Mouse (Mus musculus) embryonic fibroblast, embryonic 13.5 days (primary cell): ENCODE data around the gene Gabra4. TPM values are rescaled to one million over a fixed set of nuclear protein-coding genes. Genes with fewer than 3 reads are reported as not detected.

Source experiments
- H3K27ac ChIP-seq: 2 replicates; pipeline ENCODE4 v1.5.1; 2012; ENCODE audit warnings: low read length, control low read depth, inconsistent platforms; ENCODE audit not compliant: insufficient read depth
- H3K4me1 ChIP-seq: 2 replicates; pipeline ENCODE4 v1.6.1; 2011; ENCODE audit warnings: low read length; ENCODE audit not compliant: control insufficient read depth, insufficient read depth
- H3K4me3 ChIP-seq: 2 replicates; pipeline ENCODE4 v1.5.1; 2011; ENCODE audit warnings: mild to moderate bottlenecking, control low read depth, low read length; ENCODE audit not compliant: insufficient read depth
- CTCF ChIP-seq: IDR thresholded peaks from 2 replicates; pipeline ENCODE4 v1.5.1; 2011; ENCODE audit warnings: mild to moderate bottlenecking, control low read depth, low read length, moderate library complexity, borderline replicate concordance; ENCODE audit not compliant: insufficient read depth
- POLR2A ChIP-seq: IDR thresholded peaks from 2 replicates; pipeline ENCODE4 v1.6.1; 2011; ENCODE audit warnings: low read depth, mild to moderate bottlenecking, control low read depth, low read length, moderate library complexity
- polyA plus RNA-seq: library from polyadenylated mRNA; stranded (reverse); fragments of >200 nt; gene quantifications from 2 replicates; pipeline ENCODE4 v1.2.4, GENCODE M21; 2011; ENCODE audit warnings: low read depth; ENCODE audit not compliant: missing spikeins, insufficient read length

Gabra4 gene
- polyA plus RNA-seq, 1 experiment: 4.1 TPM

- no peaks in the 10 kb centered on the region for H3K4me1 ChIP-seq
- TF ChIP-seq CTCF: no peak
- TF ChIP-seq POLR2A: no peak
Observed at GRCm38 (mm10) chr5:71639804-71640203, 18.3 kb downstream of the Gabra4 start.

DNA sequence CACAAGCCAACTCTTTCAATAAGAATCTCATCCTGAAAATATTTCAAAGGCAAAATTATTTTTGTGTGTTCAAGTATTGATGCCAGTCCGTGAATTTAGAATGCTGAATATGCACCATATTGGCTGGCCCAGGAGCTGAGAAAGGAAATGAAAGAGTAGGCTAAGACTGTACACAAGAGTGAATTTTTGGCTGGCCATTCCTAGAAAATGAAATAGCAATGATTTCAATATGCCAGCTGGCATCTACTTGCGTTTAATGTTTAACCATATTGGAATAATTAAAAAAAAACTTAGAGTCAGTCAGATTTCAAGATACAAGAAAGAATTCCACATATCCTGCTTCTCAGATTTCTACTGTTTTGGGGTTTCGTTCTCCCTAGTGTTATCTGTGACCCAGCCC, 30.3 kb downstream of the Gabra4 start:
- no peak for TF ChIP-seq CTCF
- no peak for TF ChIP-seq POLR2A
- no peak overlapping the region for H3K4me3 ChIP-seq
- no peaks in the 10 kb centered on the region for H3K4me1 ChIP-seq
- no peak overlapping the region for H3K27ac ChIP-seq

More at GRCm38 (mm10) chr5:71639804-71640203, 18.3 kb downstream of the Gabra4 start:
- Histone ChIP-seq H3K4me3 (no peak overlapping the region), H3K27ac (no peak overlapping the region; the same call in 1 of the 2 replicates)

DNA sequence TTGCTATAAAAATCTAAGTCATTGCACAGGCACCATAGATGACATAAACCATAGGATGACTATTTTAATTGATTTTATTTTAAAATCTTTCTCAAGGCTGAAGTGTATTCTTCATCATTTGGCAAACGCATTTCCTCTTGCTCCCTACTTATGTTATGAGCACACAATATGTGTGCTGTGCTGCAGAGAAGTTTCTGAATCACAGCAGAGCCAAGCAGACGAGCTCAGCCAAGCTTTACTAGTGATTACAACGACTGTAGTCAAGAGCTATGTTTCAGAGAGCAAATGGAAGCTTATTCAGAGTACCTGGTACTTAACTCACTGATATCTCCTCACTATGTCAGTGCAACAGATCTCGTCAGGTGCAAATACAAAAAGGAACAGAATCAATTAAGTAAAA, 41.4 kb downstream of the Gabra4 start:
- H3K4me3 ChIP-seq: no peak overlapping the region
- TF ChIP-seq POLR2A: no peak
- no peak for TF ChIP-seq CTCF

DNA sequence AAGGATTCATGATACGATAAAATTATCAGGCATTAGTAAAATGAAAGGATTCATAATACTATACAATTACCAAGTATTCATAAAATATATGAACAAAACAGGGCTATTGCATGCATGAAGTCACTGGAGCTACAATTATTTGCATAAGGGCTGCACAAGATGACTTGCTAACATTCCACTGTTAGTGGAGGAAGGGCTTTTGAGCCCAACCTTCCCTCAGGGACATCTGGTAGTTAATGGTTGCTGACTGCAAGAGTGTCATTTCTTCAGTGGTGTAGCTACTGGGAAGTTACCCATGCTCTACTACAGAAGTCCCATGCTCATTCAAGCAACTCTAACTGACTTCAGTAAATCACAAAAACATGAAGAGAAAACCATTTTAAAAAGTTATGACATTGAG, 43.8 kb downstream of the Gabra4 start:
- TF ChIP-seq POLR2A: no peak
- no peak for TF ChIP-seq CTCF
- no peak overlapping the region for H3K4me3 ChIP-seq
- H3K27ac ChIP-seq: no peak overlapping the region
- H3K4me1 ChIP-seq: no peaks in the 10 kb centered on the region

More for the DNA sequence above, 41.4 kb downstream of the Gabra4 start:
- H3K27ac ChIP-seq: no peak overlapping the region
- H3K4me1 ChIP-seq: no peaks in the 10 kb centered on the region

GRCm38 (mm10) chr5:71608735-71609134, 49.4 kb downstream of the Gabra4 start:
- TF ChIP-seq CTCF (no peak), POLR2A (no peak)
- Histone ChIP-seq H3K4me1 (no peaks in the 10 kb centered on the region), H3K27ac (no peak overlapping the region), H3K4me3 (no peak overlapping the region)

DNA sequence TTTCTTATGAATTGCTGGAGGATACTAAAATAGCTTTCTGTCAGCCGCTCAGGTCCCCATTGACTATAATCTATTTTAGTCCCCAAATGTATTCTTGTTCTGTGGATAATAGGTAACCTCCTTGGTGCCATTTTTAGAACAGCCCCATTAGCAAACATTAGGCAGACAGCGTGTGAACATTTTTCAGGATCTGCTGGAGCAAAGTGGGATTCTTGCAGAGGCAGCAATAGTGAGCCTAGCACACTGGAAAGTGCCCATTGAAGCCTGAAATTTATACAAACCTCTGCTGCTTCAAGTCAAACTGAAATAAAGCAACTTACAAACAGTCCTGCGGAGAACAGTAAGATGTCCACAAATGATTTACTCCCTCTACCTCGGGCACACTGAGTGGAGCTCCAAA, 51.2 kb downstream of the Gabra4 start:
- TF ChIP-seq CTCF: no peak
- TF ChIP-seq POLR2A: no peak
- Histone ChIP-seq H3K27ac (no peak overlapping the region), H3K4me1 (no peaks in the 10 kb centered on the region), H3K4me3 (no peak overlapping the region)

GRCm38 (mm10) chr5:71604128-71604690, 53.9 kb downstream of the Gabra4 start:
- H3K27ac ChIP-seq: no peak overlapping the region
- no peak overlapping the region for H3K4me3 ChIP-seq
- no peak for TF ChIP-seq POLR2A
- no peak for TF ChIP-seq CTCF
- H3K4me1 ChIP-seq: no peaks in the 10 kb centered on the region

DNA sequence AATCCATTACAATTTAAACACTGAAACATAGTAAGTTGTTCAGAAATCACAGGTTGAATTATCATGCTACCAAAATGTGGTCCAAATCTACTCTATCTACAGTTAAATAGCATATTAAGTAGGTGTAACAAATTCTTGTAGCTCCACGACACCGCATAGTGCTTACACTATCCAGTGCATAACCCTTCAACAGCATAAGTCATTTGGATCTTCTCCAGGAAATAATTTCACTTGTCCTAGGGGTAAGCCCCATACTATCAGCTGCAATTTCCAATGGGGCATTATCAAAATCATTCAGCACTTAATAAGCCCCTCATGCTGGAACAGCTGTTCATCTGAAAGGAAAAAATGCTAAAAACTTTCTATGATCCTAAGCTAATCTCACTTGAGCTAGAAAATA, 62.8 kb downstream of the Gabra4 start:
- H3K4me1 ChIP-seq: no peaks in the 10 kb centered on the region
- H3K27ac ChIP-seq: no peak overlapping the region
- TF ChIP-seq CTCF: no peak
- TF ChIP-seq POLR2A: no peak
- no peak overlapping the region for H3K4me3 ChIP-seq

DNA sequence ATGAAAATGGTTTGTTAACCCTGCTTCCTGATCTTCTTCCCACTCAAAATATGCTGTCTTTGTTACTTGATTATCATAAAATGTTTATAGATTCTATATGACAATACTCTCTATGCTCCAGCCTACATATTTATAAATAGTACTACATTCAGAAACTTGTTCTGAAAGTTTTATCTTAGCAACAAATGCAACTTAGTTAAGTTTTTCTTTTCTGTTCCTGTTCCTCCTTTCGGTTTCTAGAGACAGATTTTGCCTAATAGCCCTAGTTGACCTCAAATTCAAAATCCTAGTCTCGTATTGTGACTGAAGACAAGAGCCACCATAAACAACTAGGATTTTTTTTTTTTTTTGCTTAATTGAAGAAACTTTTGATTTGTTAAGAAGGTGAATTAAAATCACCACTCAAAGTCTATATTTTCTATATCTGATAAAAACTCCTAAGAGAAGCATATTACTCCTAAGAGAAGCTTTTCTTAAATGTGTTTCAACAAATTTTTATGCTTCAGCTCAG, 64.3 kb downstream of the Gabra4 start:
- Histone ChIP-seq H3K27ac (no peak overlapping the region), H3K4me1 (no peaks in the 10 kb centered on the region), H3K4me3 (no peak overlapping the region)
- TF ChIP-seq CTCF (no peak), POLR2A (no peak)

- no peaks in the 10 kb centered on the region for H3K4me1 ChIP-seq
- no peak overlapping the region for H3K4me3 ChIP-seq
- TF ChIP-seq CTCF: no peak
- no peak for TF ChIP-seq POLR2A
- H3K27ac ChIP-seq: no peak overlapping the region
Observed at GRCm38 (mm10) chr5:71571646-71572237, 86.4 kb downstream of the Gabra4 start.

- Histone ChIP-seq H3K4me1 (no peaks in the 10 kb centered on the region), H3K4me3 (no peak within 1 kb of the TSS), H3K27ac (no peak within 1 kb of the TSS)
- TF ChIP-seq CTCF (no peak), POLR2A (no peak)
Observed at GRCm38 (mm10) chr5:71548079-71548478, 110.0 kb downstream of the Gabra4 start, which contains the start of gene Cox7b2. Cox7b2 (minus strand) TSS chr5:71548205.
